21 mouse cellular contexts compared by ENCODE assay signal in the genomic region with DNA sequence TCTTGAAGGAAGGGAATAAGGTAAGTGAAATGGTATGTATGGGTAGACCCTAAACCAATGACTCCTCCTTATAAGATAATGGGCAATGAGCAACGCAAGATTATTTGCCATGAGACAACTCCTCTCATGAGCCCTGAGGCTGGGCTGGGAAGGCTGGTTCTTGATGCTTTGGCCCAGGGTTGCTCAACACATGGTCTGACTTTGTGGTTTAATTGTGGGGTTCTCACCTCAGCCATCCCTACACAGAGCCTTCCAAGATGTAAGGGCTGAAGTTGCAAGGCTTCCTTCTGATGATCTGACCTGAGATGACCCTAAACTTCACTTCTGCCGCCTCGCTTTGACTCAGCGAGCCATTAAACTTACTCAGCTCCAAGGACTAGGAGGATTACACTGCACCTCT.
DNase-seq lines count a peak whose midpoint lies in the region; ATAC-seq and TF ChIP-seq lines count a peak whose summit lies in the region.
"Had no signal": no experiment of that assay in that cellular context is flagged by ENCODE, and none has a peak within 500 bp of the region (broad histone marks: within the 10 kb centered on the region; RNA-seq: fewer than 3 reads in every experiment).

No protein-coding gene starts in this region.

- H3K27me3 ChIP-seq in intestine, embryonic 14.5 days (replicated peaks; ENCODE audit: control insufficient read depth, insufficient read depth, low read length): no peaks in the 10 kb centered on the region
- H3K27me3 ChIP-seq in intestine, embryonic 15.5 days (replicated peaks): no peaks in the 10 kb centered on the region
- H3K27me3 ChIP-seq in small intestine, adult 2 months (ENCODE audit: control insufficient read depth, insufficient read depth, low read length): no peaks in the 10 kb centered on the region
- H3K27me3 ChIP-seq in midbrain, embryonic 16.5 days (ENCODE audit: control insufficient read depth, insufficient read depth, low read depth, low read length): no peaks in the 10 kb centered on the region
- H3K27me3 ChIP-seq in heart, embryonic 10.5 days (ENCODE audit: insufficient read depth, poor library complexity, severe bottlenecking): no peaks in the 10 kb centered on the region
- H3K27me3 ChIP-seq: embryonic facial prominence, embryonic 13.5 days; embryonic facial prominence, embryonic 15.5 days had no signal

- no peak for ATAC-seq in intestine, embryonic 14.5 days (replicated peaks; ENCODE audit: low FRiP score, low TSS enrichment, low read depth)
- no peak for ATAC-seq in intestine, embryonic 15.5 days
- peak; percentile 53 for ATAC-seq in granulocyte monocyte progenitor cell, adult 5-6 weeks (replicated peaks; ENCODE audit: poor library complexity, severe bottlenecking)
- no peak for ATAC-seq in midbrain, embryonic 16.5 days
- ATAC-seq: forebrain, embryonic 14.5 days; forebrain, embryonic 16.5 days had no signal

- H3K4me2 ChIP-seq in intestine, embryonic 14.5 days (ENCODE audit: low read length): no peak overlapping the region
- H3K4me2 ChIP-seq in intestine, embryonic 15.5 days (replicated peaks): no peak overlapping the region
- H3K4me2 ChIP-seq in midbrain, embryonic 16.5 days (ENCODE audit: low read length): no peak overlapping the region
- H3K4me2 ChIP-seq: embryonic facial prominence, embryonic 13.5 days; embryonic facial prominence, embryonic 15.5 days; forebrain, embryonic 12.5 days had no signal

- no peak overlapping the region for H3K9ac ChIP-seq in intestine, embryonic 14.5 days (ENCODE audit: low read length)
- no peak overlapping the region for H3K9ac ChIP-seq in intestine, embryonic 15.5 days
- H3K9ac ChIP-seq in midbrain, embryonic 16.5 days (ENCODE audit: low read depth, low read length): no peak overlapping the region
- H3K9ac ChIP-seq: embryonic facial prominence, embryonic 13.5 days; embryonic facial prominence, embryonic 15.5 days; forebrain, embryonic 12.5 days had no signal

- no peak overlapping the region for H3K4me3 ChIP-seq in intestine, embryonic 14.5 days (ENCODE audit: low read depth, low read length)
- H3K4me3 ChIP-seq in intestine, embryonic 15.5 days (replicated peaks): no peak overlapping the region
- no peak overlapping the region for H3K4me3 ChIP-seq in small intestine, adult 2 months (ENCODE audit: low read depth, low read length)
- no peak overlapping the region for H3K4me3 ChIP-seq in midbrain, embryonic 16.5 days (ENCODE audit: low read depth, low read length)
- no peak overlapping the region for H3K4me3 ChIP-seq in heart, embryonic 10.5 days
- H3K4me3 ChIP-seq: embryonic facial prominence, embryonic 13.5 days; embryonic facial prominence, embryonic 15.5 days; erythroblast, embryonic 14.5 days; forebrain, embryonic 10.5 days; forebrain, embryonic 12.5 days had no signal

- H3K36me3 ChIP-seq in intestine, embryonic 14.5 days (ENCODE audit: control insufficient read depth, insufficient read depth, low read length): no peaks in the 10 kb centered on the region
- H3K36me3 ChIP-seq in intestine, embryonic 15.5 days: no peaks in the 10 kb centered on the region
- no peaks in the 10 kb centered on the region for H3K36me3 ChIP-seq in small intestine, adult 2 months (ENCODE audit: control insufficient read depth, insufficient read depth, low read length)
- no peaks in the 10 kb centered on the region for H3K36me3 ChIP-seq in midbrain, embryonic 16.5 days (ENCODE audit: control insufficient read depth, insufficient read depth, low read length)
- H3K36me3 ChIP-seq in heart, embryonic 10.5 days: no peaks in the 10 kb centered on the region
- H3K36me3 ChIP-seq: embryonic facial prominence, embryonic 13.5 days; embryonic facial prominence, embryonic 15.5 days; forebrain, embryonic 10.5 days; forebrain, embryonic 12.5 days had no signal

- peak; percentile 50 for DNase-seq in intestine, embryonic 14.5 days (ENCODE audit: low spot score)
- DNase-seq in heart, embryonic 10.5 days (ENCODE audit: low spot score): no peak
- DNase-seq: adrenal gland, adult 2 months; adrenal gland, postnatal 14 days; adrenal gland, postnatal 36 days; cerebellum, adult 11-12 months; cerebellum, adult 2 months; cerebellum, adult 9-10 months; cerebellum, postnatal 10 days; embryo, embryonic 11 days had no signal

- peaks cover 6% of the 10 kb centered on the region; the same call in 1 of the 2 replicates for H3K9me3 ChIP-seq in intestine, embryonic 14.5 days (ENCODE audit: control insufficient read depth, low read length)
- H3K9me3 ChIP-seq in intestine, embryonic 15.5 days: no peaks in the 10 kb centered on the region
- H3K9me3 ChIP-seq in midbrain, embryonic 16.5 days (replicated peaks; ENCODE audit: control insufficient read depth, low read length, poor library complexity, severe bottlenecking): no peaks in the 10 kb centered on the region
- no peaks in the 10 kb centered on the region for H3K9me3 ChIP-seq in heart, embryonic 10.5 days
- H3K9me3 ChIP-seq: embryonic facial prominence, embryonic 13.5 days; embryonic facial prominence, embryonic 15.5 days; forebrain, embryonic 10.5 days; forebrain, embryonic 12.5 days had no signal

- TF ChIP-seq CTCF in small intestine, adult 2 months (IDR thresholded peaks at IDR 0.05; ENCODE audit: extremely low read depth, insufficient read length, insufficient replicate concordance, low read depth, low read length): no peak

- 0 out of 2 replicates have a peak, but pooled peaks cover 5% of the 10 kb centered on the region for H3K4me1 ChIP-seq in intestine, embryonic 14.5 days (replicated peaks; ENCODE audit: control insufficient read depth, insufficient read depth, low read length)
- H3K4me1 ChIP-seq in intestine, embryonic 15.5 days (replicated peaks): peaks cover 7% of the 10 kb centered on the region
- H3K4me1 ChIP-seq in small intestine, adult 2 months (ENCODE audit: control insufficient read depth, insufficient read depth, insufficient read length, low read length): peaks cover 44% of the 10 kb centered on the region; the same call in 1 of the 2 replicates
- no peaks in the 10 kb centered on the region for H3K4me1 ChIP-seq in midbrain, embryonic 16.5 days (ENCODE audit: control insufficient read depth, insufficient read depth, low read length)
- H3K4me1 ChIP-seq in heart, embryonic 10.5 days: peaks cover 5% of the 10 kb centered on the region
- H3K4me1 ChIP-seq: embryonic facial prominence, embryonic 15.5 days had no signal

- H3K27ac ChIP-seq in intestine, embryonic 14.5 days (ENCODE audit: low read depth): no peak overlapping the region
- no peak overlapping the region for H3K27ac ChIP-seq in intestine, embryonic 15.5 days
- peak overlapping the region; percentile 86; the same call in 1 of the 2 replicates for H3K27ac ChIP-seq in small intestine, adult 2 months (ENCODE audit: insufficient read depth, low read depth, low read length)
- H3K27ac ChIP-seq in midbrain, embryonic 16.5 days (ENCODE audit: low read length): no peak overlapping the region
- no peak overlapping the region for H3K27ac ChIP-seq in heart, embryonic 10.5 days
- H3K27ac ChIP-seq: embryonic facial prominence, embryonic 13.5 days; embryonic facial prominence, embryonic 15.5 days; forebrain, embryonic 10.5 days; forebrain, embryonic 12.5 days had no signal

- TF ChIP-seq POLR2A in small intestine, adult 2 months (IDR thresholded peaks at IDR 0.05; ENCODE audit: low read depth, low read length): no peak

- WGBS in intestine, embryonic 14.5 days: 78% methylated on average over 4 of the region's 4 CpGs
- WGBS in intestine, embryonic 15.5 days: 88% methylated on average over 4 of the region's 4 CpGs
- WGBS in small intestine, adult 2 months: 83% methylated on average over 4 of the region's 4 CpGs
- WGBS in midbrain, embryonic 16.5 days: 58% methylated on average over 4 of the region's 4 CpGs
- 84% methylated on average over 4 of the region's 4 CpGs for WGBS in heart, embryonic 10.5 days
